18 mouse cellular contexts compared by ENCODE assay signal in genomic region chr16:14376352-14376751, GRCm38 (mm10).
"Had no signal": no experiment of that assay in that cellular context is flagged by ENCODE, and none has a peak within 500 bp of the region (broad histone marks: within the 10 kb centered on the region; RNA-seq: fewer than 3 reads in every experiment).

No protein-coding gene starts in this region.

- H3K9me3 ChIP-seq: kidney, embryonic 15.5 days; liver, embryonic 13.5 days; midbrain, embryonic 13.5 days; stomach, embryonic 15.5 days had no signal

- H3K4me3 ChIP-seq: kidney, embryonic 15.5 days; left cerebral cortex, adult 2 months; liver, embryonic 13.5 days; midbrain, embryonic 13.5 days; stomach, embryonic 15.5 days had no signal

- H3K9ac ChIP-seq: kidney, embryonic 15.5 days; liver, embryonic 13.5 days; midbrain, embryonic 13.5 days; stomach, embryonic 15.5 days had no signal

- ATAC-seq: midbrain, embryonic 13.5 days; midbrain, embryonic 16.5 days had no signal

- H3K27ac ChIP-seq: kidney, embryonic 15.5 days; liver, embryonic 13.5 days; midbrain, embryonic 13.5 days had no signal

- H3K27me3 ChIP-seq: kidney, embryonic 15.5 days; liver, embryonic 13.5 days; midbrain, embryonic 13.5 days; stomach, embryonic 15.5 days had no signal

- DNase-seq: kidney, adult 8-10 months; kidney, postnatal 10 days; kidney, postnatal 36 days; layer of hippocampus, postnatal 36 days; liver, embryonic 13.5 days; lung, adult 2 months; lung, postnatal 14 days; lung, postnatal 4 days; right cerebral cortex, adult 18-20 months; right cerebral cortex, postnatal 14 days; right cerebral cortex, postnatal 4 days; thymus, adult 18-20 months; thymus, postnatal 36 days had no signal

- H3K36me3 ChIP-seq: kidney, embryonic 15.5 days; liver, embryonic 13.5 days; midbrain, embryonic 13.5 days; stomach, embryonic 15.5 days had no signal

- H3K4me2 ChIP-seq: kidney, embryonic 15.5 days; liver, embryonic 13.5 days; midbrain, embryonic 13.5 days; stomach, embryonic 15.5 days had no signal
